Mouse (Mus musculus) neural tube, embryonic 11.5 days (tissue): ENCODE data around the gene Dlst. TPM values are rescaled to one million over a fixed set of nuclear protein-coding genes. Genes with fewer than 3 reads are reported as not detected.

Experiments used
- ATAC-seq: fragments of 200-750 bp; cut with Nextera tagmentation; 2 replicates; pipeline ENCODE4 v1.8.0; 2017; ENCODE audit warnings: moderate number of reproducible peaks, mild to moderate bottlenecking, moderate TSS enrichment, moderate library complexity; ENCODE audit not compliant: insufficient read depth, low FRiP score, low TSS enrichment
- DNase-seq: peaks from one replicate; pipeline ENCODE4 v3.0.0-alpha.2; 2015; ENCODE audit warnings: low spot score
- H3K27ac ChIP-seq: fragments of 300-500 bp; sonication (generic); 2 replicates; pipeline ENCODE4 v1.5.1; 2014; ENCODE audit warnings: low read depth, mild to moderate bottlenecking, low read length
- H3K27me3 ChIP-seq: fragments of 300-500 bp; sonication (generic); 2 replicates; pipeline ENCODE4 v1.6.1; 2014; ENCODE audit warnings: mild to moderate bottlenecking, low read length, mixed read lengths; ENCODE audit not compliant: control insufficient read depth, insufficient read depth
- H3K36me3 ChIP-seq: fragments of 300-500 bp; sonication (generic); 2 replicates; pipeline ENCODE4 v1.6.1; 2014; ENCODE audit warnings: mild to moderate bottlenecking, low read length, moderate library complexity, mixed read lengths; ENCODE audit not compliant: control insufficient read depth, insufficient read depth
- H3K4me1 ChIP-seq: fragments of 300-500 bp; sonication (generic); 2 replicates; pipeline ENCODE4 v1.6.1; 2014; ENCODE audit warnings: low read length, mixed read lengths; ENCODE audit not compliant: control insufficient read depth, insufficient read depth
- H3K4me2 ChIP-seq: fragments of 300-500 bp; sonication (generic); 2 replicates; pipeline ENCODE4 v1.6.1; 2014; ENCODE audit warnings: low read depth, mild to moderate bottlenecking, moderate library complexity
- H3K4me3 ChIP-seq: fragments of 300-500 bp; sonication (generic); 2 replicates; pipeline ENCODE4 v1.5.1; 2014; ENCODE audit warnings: low read depth, low read length
- H3K9ac ChIP-seq: fragments of 300-500 bp; sonication (generic); 2 replicates; pipeline ENCODE4 v1.6.1; 2014; ENCODE audit warnings: mild to moderate bottlenecking, low read length
- H3K9me3 ChIP-seq: fragments of 300-500 bp; sonication (generic); 2 replicates; pipeline ENCODE4 v1.6.1; 2016; ENCODE audit warnings: low read length; ENCODE audit not compliant: control insufficient read depth
- WGBS: fragments of 180-500 bp; shearing (Covaris S2); extraction: QIAGEN DNeasy Blood & Tissue Kit; methylation state at CpG from one replicate; pipeline ENCODE4 v1.1.7; 2014; 5-methylcytosine and 5-hydroxymethylcytosine counted together
- polyA plus RNA-seq: library from polyadenylated mRNA; unstranded; fragments of >200 nt; fragmentation: Nextera tagmentation; extraction: Ambion mirVana; gene quantifications from 2 replicates; pipeline ENCODE4 v1.2.1, GENCODE M21; 2014

Gene Dlst
- polyA plus RNA-seq, 1 experiment from 2014 or later = 115 TPM

DNA sequence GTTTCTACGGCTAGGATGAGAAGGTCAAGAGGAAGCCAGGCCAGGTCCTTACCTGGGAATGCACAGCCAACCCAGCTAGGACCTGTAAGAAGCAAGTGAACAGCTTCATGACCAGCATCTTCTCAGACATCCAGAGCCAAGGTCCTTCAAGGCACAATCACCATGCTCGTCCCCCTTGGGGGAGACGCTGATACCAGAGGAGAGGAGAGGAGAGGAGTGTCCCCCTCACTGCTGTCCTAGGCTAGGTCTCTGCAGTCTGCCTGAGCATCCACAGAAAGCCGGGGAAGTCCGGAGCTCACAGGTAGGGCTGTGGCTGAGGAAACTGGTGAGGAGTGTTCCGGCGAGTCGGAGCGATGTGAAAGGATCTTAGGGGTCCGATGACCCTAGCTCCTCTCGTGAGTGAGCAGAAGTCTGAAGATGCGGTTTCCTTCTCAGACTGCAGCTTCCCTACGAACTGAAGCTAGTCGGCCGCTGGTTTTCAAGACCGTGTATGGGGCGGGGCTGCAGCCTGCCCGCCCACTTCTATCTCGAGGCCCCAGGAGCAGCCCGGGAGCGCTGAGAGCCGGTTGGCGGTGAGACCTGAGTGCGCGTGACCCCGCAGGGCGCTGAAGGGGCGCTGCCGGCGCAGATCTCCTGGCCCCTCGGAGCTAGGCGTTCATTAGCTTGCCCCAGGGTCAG lies 66.4 kb downstream of the Dlst start:
- H3K27me3 ChIP-seq = peaks cover 13% of the 10 kb centered on the region
- WGBS = 3% methylated on average over 32 of the region's 32 CpGs

GRCm38 (mm10) chr12:85177740-85178239 lies 67.2 kb downstream of the Dlst start, which contains the start of gene Pgf:
TSS of gene Pgf (minus strand) at chr12:85177790.
- Histone ChIP-seq H3K9me3 (no peaks in the 10 kb centered on the region), H3K36me3 (no peaks in the 10 kb centered on the region), H3K27ac (no peak within 1 kb of the TSS), H3K9ac (peak within 1 kb of the TSS; percentile 11), H3K4me1 (peaks cover 25% of the 10 kb centered on the region), H3K4me3 (peak within 1 kb of the TSS; percentile 17), H3K27me3 (peaks cover 13% of the 10 kb centered on the region), H3K4me2 (peak within 1 kb of the TSS; percentile 40)
- no peak for DNase-seq
- ATAC-seq = no peak
- 77% methylated on average over 10 of the region's 10 CpGs for WGBS

More for the DNA sequence above, 66.4 kb downstream of the Dlst start:
- H3K9me3 ChIP-seq = no peaks in the 10 kb centered on the region
- H3K36me3 ChIP-seq = no peaks in the 10 kb centered on the region
- peaks cover 25% of the 10 kb centered on the region for H3K4me1 ChIP-seq
- H3K4me3 ChIP-seq = peak overlapping the region; percentile 17
- peak overlapping the region; percentile 40 for H3K4me2 ChIP-seq
- no peak overlapping the region for H3K27ac ChIP-seq
- ATAC-seq (no peak), DNase-seq (peak; percentile 67)
- H3K9ac ChIP-seq = peak overlapping the region; percentile 11

DNA sequence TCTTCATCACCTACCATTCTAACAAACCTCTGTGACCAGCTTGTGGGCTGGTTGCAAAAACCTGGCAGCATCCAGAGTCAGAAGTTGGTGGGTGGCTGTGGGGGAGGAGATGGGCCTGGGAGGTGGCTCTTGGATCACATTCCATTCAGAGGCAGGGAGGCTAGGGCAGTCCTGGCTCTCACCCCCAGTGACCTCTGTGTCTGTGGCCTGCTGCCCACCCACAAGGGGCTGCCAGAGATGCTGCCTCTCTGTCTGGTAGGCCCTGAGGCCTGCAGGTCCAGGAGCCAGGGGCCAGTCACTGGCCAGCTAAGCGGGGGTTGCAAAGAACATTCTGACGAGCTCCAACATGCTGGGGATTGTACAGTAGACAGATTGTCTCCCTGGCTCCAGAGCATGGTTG lies 67.7 kb downstream of the Dlst start:
- no peak overlapping the region for H3K27ac ChIP-seq
- DNase-seq = no peak
- peaks cover 25% of the 10 kb centered on the region for H3K4me1 ChIP-seq
- ATAC-seq = no peak
- H3K27me3 ChIP-seq = peaks cover 13% of the 10 kb centered on the region
- H3K36me3 ChIP-seq = no peaks in the 10 kb centered on the region
- 86% methylated on average over 2 of the region's 2 CpGs for WGBS
- no peak overlapping the region for H3K9ac ChIP-seq
- H3K4me2 ChIP-seq = no peak overlapping the region
- no peak overlapping the region for H3K4me3 ChIP-seq
- no peaks in the 10 kb centered on the region for H3K9me3 ChIP-seq

DNA sequence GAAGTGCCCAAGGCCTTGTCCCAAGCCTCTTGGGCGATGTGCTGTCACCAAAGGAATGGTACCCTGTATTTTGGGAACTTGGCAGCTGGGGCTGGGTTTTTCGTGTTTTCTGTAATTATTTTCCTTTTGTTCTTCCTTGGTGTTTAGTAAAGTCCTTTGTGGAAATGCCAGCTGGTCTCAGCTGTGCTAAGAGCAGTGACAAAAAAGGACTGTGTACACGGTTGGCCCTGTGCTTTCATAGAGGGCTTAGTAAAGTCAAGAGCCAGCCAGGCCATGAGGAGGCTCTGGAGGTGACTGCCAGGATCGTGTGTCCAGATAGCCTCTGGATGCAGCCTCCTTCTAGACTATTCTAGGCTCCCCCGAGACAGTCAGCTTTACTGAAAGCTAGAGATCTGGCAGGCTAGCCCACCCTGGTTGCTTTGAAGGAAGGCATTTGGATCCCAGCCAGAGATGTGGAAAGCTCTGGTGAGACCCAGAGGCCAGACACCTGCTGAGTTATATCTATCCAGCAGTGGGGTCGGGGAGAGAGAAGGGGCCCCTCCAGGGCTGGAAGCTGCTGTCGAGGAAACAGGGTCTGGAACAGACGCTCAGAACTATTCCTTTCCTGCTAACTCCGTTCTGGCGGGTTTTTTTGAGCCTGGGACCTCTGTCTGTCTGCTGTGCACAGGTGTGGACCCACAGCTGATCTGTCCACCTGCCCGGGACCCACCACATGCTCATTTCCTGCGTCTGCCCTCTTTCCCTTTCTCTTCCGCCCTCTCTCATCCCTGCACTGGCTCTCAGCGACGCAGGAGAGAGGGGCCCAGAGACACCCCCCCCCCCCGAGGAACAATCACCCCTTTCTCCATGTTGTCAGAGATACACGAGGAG lies 71.1 kb downstream of the Dlst start:
- WGBS = 32% methylated on average over 14 of the region's 17 CpGs
- ATAC-seq (peak; percentile 72), DNase-seq (no peak)
- 0 out of 2 replicates have a peak overlapping the region, but pooled peaks have one; percentile 17 for H3K4me2 ChIP-seq
- H3K4me1 ChIP-seq = peaks cover 7% of the 10 kb centered on the region
- no peaks in the 10 kb centered on the region for H3K9me3 ChIP-seq
- H3K9ac ChIP-seq = 0 out of 2 replicates have a peak overlapping the region, but pooled peaks have one; percentile 15
- H3K27me3 ChIP-seq = peaks cover 9% of the 10 kb centered on the region
- no peaks in the 10 kb centered on the region for H3K36me3 ChIP-seq
- peak overlapping the region; percentile 17; the same call in 1 of the 2 replicates for H3K27ac ChIP-seq
- no peak overlapping the region for H3K4me3 ChIP-seq

DNA sequence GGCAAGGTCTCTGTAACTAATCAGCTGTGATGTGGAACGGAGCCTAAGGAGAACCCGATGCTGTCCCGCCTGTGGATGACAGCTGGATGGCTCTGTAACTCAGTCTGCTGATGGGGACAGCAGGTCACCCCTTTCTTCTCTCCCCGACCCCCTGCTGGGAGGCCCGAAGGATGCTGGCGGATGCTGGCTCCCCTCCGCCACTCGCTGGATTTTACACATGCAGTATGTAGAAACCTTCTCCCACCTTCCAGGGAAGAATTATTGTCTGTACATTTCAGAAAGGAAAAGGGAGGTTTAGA lies 71.7 kb downstream of the Dlst start:
- ATAC-seq = peak; percentile 77
- Histone ChIP-seq H3K4me3 (no peak overlapping the region), H3K27me3 (peaks cover 6% of the 10 kb centered on the region; the same call in 1 of the 2 replicates)

DNA sequence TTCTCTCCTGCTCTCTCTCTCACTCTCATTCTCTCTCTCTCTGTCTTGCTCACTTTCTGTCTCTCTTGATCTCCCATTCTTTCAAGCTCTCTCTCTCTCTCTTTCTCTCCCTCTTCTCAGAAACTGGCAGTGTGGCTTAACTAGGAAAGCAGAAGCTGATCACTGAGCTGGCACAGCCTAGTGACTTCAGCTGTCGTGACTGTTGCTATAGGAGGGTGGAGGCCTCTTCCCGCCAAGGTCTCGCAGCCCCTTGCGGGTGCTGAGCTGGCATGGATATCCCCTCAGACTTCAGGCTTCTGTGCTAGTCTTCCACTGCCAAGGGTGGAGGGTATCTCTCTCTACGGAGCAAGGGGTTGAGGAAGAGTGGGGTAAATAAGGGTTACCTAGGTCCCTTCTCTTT lies 72.3 kb downstream of the Dlst start:
- 74% methylated on average over 5 of the region's 5 CpGs for WGBS
- Histone ChIP-seq H3K9me3 (no peaks in the 10 kb centered on the region), H3K27ac (no peak overlapping the region), H3K9ac (no peak overlapping the region; the same call in 1 of the 2 replicates), H3K4me3 (no peak overlapping the region), H3K4me1 (no peaks in the 10 kb centered on the region; the same call in 1 of the 2 replicates), H3K27me3 (peaks cover 4% of the 10 kb centered on the region; the same call in 1 of the 2 replicates), H3K4me2 (no peak overlapping the region), H3K36me3 (no peaks in the 10 kb centered on the region)
- DNase-seq (no peak), ATAC-seq (no peak)

More for the DNA sequence above, 71.7 kb downstream of the Dlst start:
- Histone ChIP-seq H3K4me2 (0 out of 2 replicates have a peak overlapping the region, but pooled peaks have one; percentile 17), H3K27ac (peak overlapping the region; percentile 17; the same call in 1 of the 2 replicates), H3K9me3 (no peaks in the 10 kb centered on the region), H3K9ac (0 out of 2 replicates have a peak overlapping the region, but pooled peaks have one; percentile 15), H3K36me3 (no peaks in the 10 kb centered on the region), H3K4me1 (peaks cover 4% of the 10 kb centered on the region; the same call in 1 of the 2 replicates)
- WGBS = 5% methylated on average over 8 of the region's 8 CpGs
- peak; percentile 66 for DNase-seq

DNA sequence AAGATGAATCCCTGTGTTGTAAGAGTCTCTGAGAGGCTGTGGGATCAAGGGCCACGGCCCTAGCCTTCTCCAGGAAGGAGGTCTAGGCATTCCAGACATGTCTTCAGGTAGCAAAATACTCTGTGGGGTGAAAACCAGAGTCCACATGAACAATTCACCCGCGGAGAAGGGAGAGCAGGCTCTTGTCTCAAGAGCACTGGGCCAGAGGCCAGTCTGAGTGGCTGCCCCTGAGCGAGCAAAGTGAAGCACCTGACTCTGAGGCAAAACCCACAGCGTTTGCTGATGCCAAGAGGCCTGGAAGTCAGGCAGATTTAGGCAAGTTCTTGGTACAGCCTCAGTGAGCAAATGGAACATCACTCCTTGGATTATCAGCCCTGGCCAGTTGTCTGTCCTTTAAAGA lies 73.5 kb downstream of the Dlst start:
- DNase-seq (no peak), ATAC-seq (no peak)
- no peak overlapping the region for H3K27ac ChIP-seq

More for the DNA sequence above, 73.5 kb downstream of the Dlst start:
- no peaks in the 10 kb centered on the region; the same call in 1 of the 2 replicates for H3K4me1 ChIP-seq
- no peak overlapping the region for H3K4me3 ChIP-seq
- no peaks in the 10 kb centered on the region for H3K27me3 ChIP-seq
- H3K4me2 ChIP-seq = no peak overlapping the region
- WGBS = 70% methylated on average over 5 of the region's 5 CpGs
- H3K36me3 ChIP-seq = no peaks in the 10 kb centered on the region
- H3K9ac ChIP-seq = no peak overlapping the region
- H3K9me3 ChIP-seq = no peaks in the 10 kb centered on the region
